Mouse (Mus musculus): ENCODE measurements around the gene St7. TPM values are rescaled to one million over a fixed set of nuclear protein-coding genes. Genes with fewer than 3 reads are reported as not detected.
A peak's percentile ranks its signal among the peaks of the same experiment; 100 is the strongest.

The St7 gene
- 23.7 and 26.0 TPM in 2 replicates for polyA plus RNA-seq (2015; fragmentation: Nextera tagmentation; extraction: Ambion mirVana)

DNA sequence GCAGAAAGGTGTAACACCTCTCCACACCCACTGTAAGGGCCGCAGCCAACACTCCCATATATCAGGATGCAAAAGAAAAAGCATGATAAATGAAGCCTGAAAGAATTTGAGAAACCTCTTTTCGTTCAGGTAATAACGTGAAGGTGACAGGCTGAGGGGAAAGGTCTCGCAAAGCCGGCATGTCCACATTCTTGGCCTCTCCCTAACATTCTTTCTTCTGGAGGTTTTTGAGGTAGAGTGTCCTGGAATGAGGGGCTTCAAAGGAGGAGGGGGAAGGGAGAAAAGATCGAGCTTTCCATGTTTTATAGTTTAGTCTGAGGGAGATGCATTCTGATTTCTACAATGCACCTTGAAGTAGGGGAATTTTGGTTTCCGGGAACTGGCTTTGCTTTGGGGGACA lies at the start of gene St7:
TSS of gene St7 (plus strand) at position 287 of the 400 bp plus-strand sequence.
- H3K36me3 ChIP-seq: no peaks in the 10 kb centered on the region
- peak within 1 kb of the TSS; percentile 86 for H3K9ac ChIP-seq
- H3K4me2 ChIP-seq (replicated peaks): peak within 1 kb of the TSS; percentile 85
- no peaks in the 10 kb centered on the region for H3K27me3 ChIP-seq (replicated peaks)
- peak within 1 kb of the TSS; percentile 94 for H3K27ac ChIP-seq
- H3K4me3 ChIP-seq (replicated peaks): peak within 1 kb of the TSS; percentile 75
- no peaks in the 10 kb centered on the region for H3K4me1 ChIP-seq (replicated peaks)
- no peak for ATAC-seq
- no peaks in the 10 kb centered on the region for H3K9me3 ChIP-seq
- WGBS: 54% methylated on average over 7 of the region's 7 CpGs

DNA sequence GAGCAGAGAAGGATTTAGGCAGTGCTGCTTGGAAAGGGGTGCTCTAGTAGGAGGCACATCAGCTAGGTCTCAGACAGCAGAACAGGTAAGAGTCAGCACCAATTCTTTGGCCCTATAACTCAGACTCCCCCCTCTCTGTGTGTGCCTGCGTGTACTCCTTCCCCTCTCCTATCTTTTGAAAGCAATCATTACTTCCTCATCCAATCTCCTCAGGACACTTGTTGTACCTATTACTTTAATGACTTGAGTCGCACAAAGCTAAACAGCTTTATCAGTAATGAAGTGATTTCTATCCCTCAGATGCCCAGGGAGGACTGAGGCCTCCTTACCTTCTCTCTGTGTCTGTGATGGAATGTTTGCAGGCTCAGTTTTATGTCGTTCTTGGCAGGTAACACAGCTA lies 46.6 kb upstream of the St7 start:
- ATAC-seq: peak; percentile 34; the same call in 1 of the 2 replicates
- Histone ChIP-seq H3K4me1 (replicated peaks) (peaks cover 17% of the 10 kb centered on the region), H3K27me3 (replicated peaks) (no peaks in the 10 kb centered on the region), H3K9ac (no peak overlapping the region), H3K27ac (no peak overlapping the region), H3K4me3 (replicated peaks) (no peak overlapping the region), H3K9me3 (no peaks in the 10 kb centered on the region), H3K4me2 (replicated peaks) (no peak overlapping the region), H3K36me3 (peaks cover 7% of the 10 kb centered on the region; the same call in 1 of the 2 replicates)
- WGBS: 24% methylated on average over 3 of the region's 3 CpGs

DNA sequence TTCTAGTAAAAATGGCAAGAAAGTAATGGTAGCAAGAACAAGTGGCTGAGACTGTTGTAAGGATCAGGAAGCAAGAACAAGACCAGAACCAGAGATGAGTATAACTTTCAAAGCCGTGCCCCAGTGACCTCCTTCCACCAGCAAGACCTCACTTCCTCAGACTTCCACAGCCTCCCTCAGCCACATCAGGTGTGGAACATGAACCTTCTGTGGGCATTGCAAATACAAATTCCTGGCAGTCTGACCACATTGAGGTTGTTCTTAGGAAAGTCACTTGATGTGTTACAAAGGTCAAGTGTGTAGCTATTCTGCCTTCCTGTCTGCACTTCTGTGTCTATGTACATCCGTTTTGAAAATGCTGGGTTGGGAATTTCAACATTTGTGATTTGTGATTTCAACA lies 40.6 kb upstream of the St7 start:
- Histone ChIP-seq H3K4me1 (replicated peaks) (no peaks in the 10 kb centered on the region), H3K9me3 (no peaks in the 10 kb centered on the region), H3K27me3 (replicated peaks) (no peaks in the 10 kb centered on the region), H3K4me3 (replicated peaks) (no peak overlapping the region), H3K36me3 (peaks cover 10% of the 10 kb centered on the region), H3K4me2 (replicated peaks) (no peak overlapping the region), H3K27ac (no peak overlapping the region), H3K9ac (no peak overlapping the region)
- WGBS: 59% methylated on average over 2 of the region's 2 CpGs
- ATAC-seq: no peak

GRCm38 (mm10) chr6:17655080-17655479 lies 37.7 kb upstream of the St7 start:
- WGBS: 92% methylated on average over 2 of the region's 2 CpGs
- Histone ChIP-seq H3K4me1 (replicated peaks) (no peaks in the 10 kb centered on the region), H3K9me3 (no peaks in the 10 kb centered on the region), H3K36me3 (peaks cover 6% of the 10 kb centered on the region), H3K4me2 (replicated peaks) (no peak overlapping the region), H3K9ac (no peak overlapping the region), H3K27ac (no peak overlapping the region), H3K4me3 (replicated peaks) (no peak overlapping the region), H3K27me3 (replicated peaks) (no peaks in the 10 kb centered on the region)
- ATAC-seq: no peak

- ATAC-seq: no peak
- Histone ChIP-seq H3K4me1 (replicated peaks) (no peaks in the 10 kb centered on the region), H3K4me3 (replicated peaks) (no peak overlapping the region), H3K27me3 (replicated peaks) (no peaks in the 10 kb centered on the region), H3K36me3 (no peaks in the 10 kb centered on the region), H3K4me2 (replicated peaks) (no peak overlapping the region), H3K9me3 (no peaks in the 10 kb centered on the region), H3K27ac (no peak overlapping the region), H3K9ac (no peak overlapping the region)
- WGBS: 65% methylated on average over 1 of the region's 1 CpGs
These were observed 35.4 kb upstream of the St7 start for GRCm38 (mm10) chr6:17657308-17657707.

DNA sequence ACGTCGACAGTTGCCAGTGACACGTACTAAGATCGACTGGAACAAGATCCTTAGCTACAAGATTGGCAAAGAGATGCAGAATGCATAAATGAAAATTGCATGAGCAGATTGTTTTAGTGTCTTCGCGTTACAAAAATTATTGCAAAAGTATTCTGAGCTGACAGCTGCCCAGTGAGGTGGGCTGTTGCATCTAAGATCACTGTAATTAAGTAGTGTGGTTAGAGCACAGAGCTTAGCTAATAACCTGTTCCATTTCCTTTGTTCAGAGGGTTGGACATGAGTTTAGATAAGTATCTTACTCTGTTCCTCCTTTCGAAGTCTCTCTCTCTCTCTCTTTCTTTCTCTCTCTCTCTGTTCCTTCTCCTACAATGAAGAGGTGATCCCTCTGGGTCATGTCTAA lies 27.4 kb upstream of the St7 start:
- no peak overlapping the region for H3K27ac ChIP-seq
- H3K9ac ChIP-seq: no peak overlapping the region
- no peak overlapping the region for H3K4me3 ChIP-seq (replicated peaks)
- no peak overlapping the region for H3K4me2 ChIP-seq (replicated peaks)
- H3K36me3 ChIP-seq: peaks cover 8% of the 10 kb centered on the region
- no peaks in the 10 kb centered on the region for H3K9me3 ChIP-seq
- no peaks in the 10 kb centered on the region for H3K27me3 ChIP-seq (replicated peaks)
- 92% methylated on average over 7 of the region's 7 CpGs for WGBS
- H3K4me1 ChIP-seq (replicated peaks): no peaks in the 10 kb centered on the region
- ATAC-seq: no peak

GRCm38 (mm10) chr6:17666024-17666423 lies 26.7 kb upstream of the St7 start:
- Histone ChIP-seq H3K27ac (no peak overlapping the region), H3K4me3 (replicated peaks) (no peak overlapping the region), H3K4me2 (replicated peaks) (no peak overlapping the region), H3K9me3 (no peaks in the 10 kb centered on the region), H3K9ac (no peak overlapping the region), H3K27me3 (replicated peaks) (no peaks in the 10 kb centered on the region), H3K4me1 (replicated peaks) (no peaks in the 10 kb centered on the region), H3K36me3 (peaks cover 8% of the 10 kb centered on the region)
- no peak for ATAC-seq

DNA sequence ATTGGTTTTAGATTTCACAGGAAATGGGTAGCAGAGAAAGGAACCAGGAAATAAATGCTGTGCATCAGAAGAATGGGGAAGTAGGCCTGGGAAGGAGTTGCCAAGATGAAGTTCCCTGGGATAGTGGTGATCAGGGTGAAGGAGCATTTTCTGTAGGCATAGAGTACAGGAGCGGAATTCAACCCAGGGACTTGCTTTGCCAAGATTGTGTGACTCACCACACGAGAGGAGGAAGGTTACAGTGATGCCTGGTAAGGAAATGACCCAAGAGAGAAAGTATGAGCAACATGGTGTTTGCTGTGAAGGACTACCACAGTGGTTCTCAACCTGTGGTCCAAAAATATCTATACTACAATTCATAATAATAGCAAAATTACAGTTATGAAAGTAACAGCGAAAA lies 24.9 kb upstream of the St7 start:
- Histone ChIP-seq H3K4me2 (replicated peaks) (no peak overlapping the region), H3K4me1 (replicated peaks) (no peaks in the 10 kb centered on the region), H3K27me3 (replicated peaks) (no peaks in the 10 kb centered on the region), H3K9me3 (no peaks in the 10 kb centered on the region), H3K27ac (no peak overlapping the region), H3K4me3 (replicated peaks) (no peak overlapping the region), H3K36me3 (peaks cover 7% of the 10 kb centered on the region), H3K9ac (no peak overlapping the region)
- ATAC-seq: no peak
- 86% methylated on average over 3 of the region's 3 CpGs for WGBS

DNA sequence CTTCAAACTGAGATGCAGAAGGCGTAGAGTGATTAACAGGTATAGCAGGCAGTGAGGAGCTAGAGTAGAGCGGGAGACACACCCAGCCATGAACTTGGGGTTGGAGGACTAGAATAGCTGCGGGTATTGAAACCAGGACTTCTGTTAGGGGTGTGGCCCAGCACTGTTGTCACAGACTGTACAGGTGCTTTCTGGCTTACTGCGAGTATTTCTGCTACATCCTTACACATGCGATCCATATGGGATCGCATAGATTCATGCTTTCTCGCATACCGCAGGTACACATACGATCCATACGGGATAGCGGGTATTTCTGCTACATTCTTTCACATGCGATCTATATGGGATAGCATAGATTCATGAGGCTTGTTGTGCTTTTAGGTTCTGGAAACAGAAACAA lies 24.4 kb upstream of the St7 start:
- no peak overlapping the region for H3K4me3 ChIP-seq (replicated peaks)
- no peaks in the 10 kb centered on the region for H3K4me1 ChIP-seq (replicated peaks)
- no peak overlapping the region for H3K27ac ChIP-seq
- no peaks in the 10 kb centered on the region for H3K27me3 ChIP-seq (replicated peaks)
- no peaks in the 10 kb centered on the region for H3K9me3 ChIP-seq
- WGBS: 95% methylated on average over 12 of the region's 12 CpGs
- H3K9ac ChIP-seq: no peak overlapping the region
- ATAC-seq: peak; percentile 43; the same call in 1 of the 2 replicates
- H3K36me3 ChIP-seq: peaks cover 2% of the 10 kb centered on the region
- H3K4me2 ChIP-seq (replicated peaks): no peak overlapping the region

- Histone ChIP-seq H3K27ac (no peak overlapping the region), H3K9ac (no peak overlapping the region), H3K9me3 (no peaks in the 10 kb centered on the region), H3K27me3 (replicated peaks) (no peaks in the 10 kb centered on the region), H3K36me3 (no peaks in the 10 kb centered on the region), H3K4me3 (replicated peaks) (no peak overlapping the region), H3K4me2 (replicated peaks) (no peak overlapping the region), H3K4me1 (replicated peaks) (no peaks in the 10 kb centered on the region)
- no peak for ATAC-seq
- 86% methylated on average over 2 of the region's 2 CpGs for WGBS
These were observed 22.9 kb upstream of the St7 start for GRCm38 (mm10) chr6:17669826-17670225.

- Histone ChIP-seq H3K9ac (no peak overlapping the region), H3K36me3 (no peaks in the 10 kb centered on the region), H3K9me3 (no peaks in the 10 kb centered on the region), H3K27ac (no peak overlapping the region), H3K27me3 (replicated peaks) (no peaks in the 10 kb centered on the region), H3K4me3 (replicated peaks) (no peak overlapping the region), H3K4me1 (replicated peaks) (no peaks in the 10 kb centered on the region), H3K4me2 (replicated peaks) (no peak overlapping the region)
- ATAC-seq: peak; percentile 87
- 26% methylated on average over 12 of the region's 12 CpGs for WGBS
These were observed 17.5 kb upstream of the St7 start for GRCm38 (mm10) chr6:17675019-17675756.

DNA sequence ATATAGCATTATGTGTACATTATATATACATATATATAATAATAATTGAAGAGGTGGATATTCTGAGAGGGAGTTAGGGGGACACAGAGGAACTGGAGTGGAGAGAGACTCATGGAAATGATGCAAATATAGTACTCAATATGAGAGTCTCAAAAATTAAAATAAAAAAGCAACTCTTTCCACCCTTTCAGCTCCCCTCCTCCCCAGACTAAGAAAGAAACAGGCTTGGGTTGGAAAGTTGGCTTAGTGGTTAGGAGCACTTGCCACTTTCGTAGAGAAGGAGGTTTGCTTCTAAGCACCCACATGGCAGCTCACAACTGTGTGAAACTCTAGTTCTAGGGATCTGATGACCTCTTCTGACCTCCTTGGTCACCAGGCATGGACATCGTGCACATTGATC lies 15.7 kb upstream of the St7 start:
- Histone ChIP-seq H3K36me3 (no peaks in the 10 kb centered on the region), H3K4me1 (replicated peaks) (no peaks in the 10 kb centered on the region), H3K4me3 (replicated peaks) (no peak overlapping the region), H3K4me2 (replicated peaks) (no peak overlapping the region), H3K27me3 (replicated peaks) (no peaks in the 10 kb centered on the region), H3K27ac (no peak overlapping the region), H3K9me3 (no peaks in the 10 kb centered on the region), H3K9ac (no peak overlapping the region)
- no peak for ATAC-seq
- 72% methylated on average over 2 of the region's 2 CpGs for WGBS

GRCm38 (mm10) chr6:17680266-17680925 lies 12.3 kb upstream of the St7 start:
- H3K4me1 ChIP-seq (replicated peaks): no peaks in the 10 kb centered on the region
- no peaks in the 10 kb centered on the region for H3K27me3 ChIP-seq (replicated peaks)
- no peak for ATAC-seq
- no peak overlapping the region for H3K27ac ChIP-seq
- no peaks in the 10 kb centered on the region for H3K9me3 ChIP-seq
- no peak overlapping the region for H3K4me3 ChIP-seq (replicated peaks)
- H3K4me2 ChIP-seq (replicated peaks): no peak overlapping the region
- H3K36me3 ChIP-seq: no peaks in the 10 kb centered on the region
- 74% methylated on average over 6 of the region's 6 CpGs for WGBS
- no peak overlapping the region for H3K9ac ChIP-seq

Data from intestine, embryonic 15.5 days (tissue).